Mouse (Mus musculus): ENCODE measurements around the gene Nhs.

- TF ChIP-seq GATA1 (IDR thresholded peaks at IDR 0.05; ENCODE audit: borderline replicate concordance, low read length) (no peak), FLI1 (IDR thresholded peaks at IDR 0.05; ENCODE audit: low read length) (no peak)
Observed at GRCm38 (mm10) chrX:161907595-161908592, 251.6 kb downstream of the Nhs start.

Data from megakaryocyte, embryonic 14.5 days (primary cell).